Mouse (Mus musculus) liver, postnatal 0 days (tissue): ENCODE data around the gene Prpf8. TPM values are rescaled to one million over a fixed set of nuclear protein-coding genes. Genes with fewer than 3 reads are reported as not detected.

Experiments
- ATAC-seq: fragments of 200-750 bp; cut with Nextera tagmentation; 2 replicates; pipeline ENCODE4 v1.8.0; 2017; ENCODE audit warnings: mild to moderate bottlenecking, moderate library complexity
- DNase-seq: peaks from one replicate; pipeline ENCODE4 v3.0.0-alpha.2; 2016
- H3K27ac ChIP-seq: fragments of 300-500 bp; sonication (generic); 2 replicates; pipeline ENCODE4 v1.5.1; 2014; ENCODE audit warnings: antibody characterized with exemption, moderate library complexity, mild to moderate bottlenecking, low read depth
- H3K27me3 ChIP-seq: fragments of 300-500 bp; sonication (generic); 2 replicates; pipeline ENCODE4 v1.6.1; 2014; ENCODE audit warnings: low read length, control low read depth, mixed read lengths; ENCODE audit not compliant: insufficient read depth
- H3K36me3 ChIP-seq: fragments of 300-500 bp; sonication (generic); replicated peaks from 2 replicates; pipeline ENCODE4 v1.6.1; 2014; ENCODE audit warnings: mild to moderate bottlenecking, control low read depth, low read length, moderate library complexity, mixed read lengths; ENCODE audit not compliant: insufficient read depth
- H3K4me1 ChIP-seq: fragments of 300-500 bp; sonication (generic); 2 replicates; pipeline ENCODE4 v1.6.1; 2014; ENCODE audit warnings: antibody characterized with exemption, mild to moderate bottlenecking, control low read depth; ENCODE audit not compliant: insufficient read depth
- H3K4me2 ChIP-seq: fragments of 300-500 bp; sonication (generic); 2 replicates; pipeline ENCODE4 v1.6.1; 2014; ENCODE audit warnings: low read depth, mild to moderate bottlenecking, low read length, moderate library complexity, mixed read lengths
- H3K4me3 ChIP-seq: fragments of 300-500 bp; sonication (generic); 2 replicates; pipeline ENCODE4 v1.5.1; 2014; ENCODE audit warnings: low read depth, low read length
- H3K9ac ChIP-seq: fragments of 300-500 bp; sonication (generic); replicated peaks from 2 replicates; pipeline ENCODE4 v1.6.1; 2014; ENCODE audit warnings: mild to moderate bottlenecking, moderate library complexity
- H3K9me3 ChIP-seq: fragments of 300-500 bp; sonication (generic); 2 replicates; pipeline ENCODE4 v1.6.1; 2016; ENCODE audit warnings: mild to moderate bottlenecking, control low read depth, low read length, mixed read lengths
- CTCF ChIP-seq: sonication (generic); IDR thresholded peaks from 2 replicates; pipeline ENCODE4 v1.5.1; 2016; ENCODE audit warnings: antibody characterized with exemption, low read depth
- EP300 ChIP-seq: IDR thresholded peaks from 2 replicates; pipeline ENCODE4 v1.6.1; 2016; ENCODE audit warnings: antibody characterized with exemption, low read depth, mild to moderate bottlenecking
- WGBS: fragments of 180-500 bp; shearing (Covaris S2); extraction: QIAGEN DNeasy Blood & Tissue Kit; methylation state at CpG from one replicate; pipeline ENCODE4 v1.1.7; 2014; ENCODE audit not compliant: insufficient replicate concordance; 5-methylcytosine and 5-hydroxymethylcytosine counted together
- polyA plus RNA-seq: library from polyadenylated mRNA; unstranded; fragments of >200 nt; fragmentation: Nextera tagmentation; extraction: Ambion mirVana; gene quantifications from 2 replicates; pipeline ENCODE4 v1.2.1, GENCODE M21; 2015

The Prpf8 gene
- polyA plus RNA-seq, 1 experiment from 2014 or later = 13.9 TPM

DNA sequence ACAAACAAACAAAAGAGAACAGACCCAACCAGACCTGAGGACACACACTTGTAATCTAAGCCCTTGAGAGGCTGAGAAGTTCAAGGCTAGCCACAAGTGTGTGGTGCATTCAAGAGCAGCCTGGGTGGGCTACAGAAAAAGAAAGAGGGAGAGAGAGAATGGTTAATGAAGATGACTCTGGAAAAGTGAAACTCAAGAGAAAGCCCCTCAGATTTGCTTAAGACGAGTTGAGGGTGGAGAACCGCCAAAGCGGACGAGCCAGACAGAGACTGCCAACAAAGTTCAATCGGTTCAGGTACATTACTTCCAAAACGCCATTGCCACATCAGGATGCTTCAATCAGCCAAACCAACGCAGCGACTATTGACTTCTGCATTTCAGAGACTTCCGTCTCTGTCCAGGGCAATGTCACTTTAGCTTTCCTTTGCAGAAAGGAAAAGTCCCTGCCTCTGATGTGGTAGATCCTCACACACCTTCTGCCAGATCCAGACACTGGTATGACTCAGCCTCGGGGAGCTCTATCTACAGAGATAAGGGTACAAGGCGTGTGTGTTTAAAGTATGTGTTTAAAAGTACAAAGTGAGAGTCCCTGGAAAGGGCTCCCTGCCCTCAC is 14.0 kb upstream of the Prpf8 start:
- no peaks in the 10 kb centered on the region for H3K36me3 ChIP-seq
- H3K27me3 ChIP-seq = no peaks in the 10 kb centered on the region
- 35% methylated on average over 11 of the region's 11 CpGs for WGBS
- DNase-seq (peak; percentile 30), ATAC-seq (no peak)
- no peak overlapping the region for H3K9ac ChIP-seq
- H3K4me2 ChIP-seq = no peak overlapping the region
- H3K9me3 ChIP-seq = no peaks in the 10 kb centered on the region
- TF ChIP-seq EP300 = no peak
- TF ChIP-seq CTCF = no peak
- peaks cover 22% of the 10 kb centered on the region for H3K4me1 ChIP-seq
- H3K4me3 ChIP-seq = no peak overlapping the region
- no peak overlapping the region for H3K27ac ChIP-seq

DNA sequence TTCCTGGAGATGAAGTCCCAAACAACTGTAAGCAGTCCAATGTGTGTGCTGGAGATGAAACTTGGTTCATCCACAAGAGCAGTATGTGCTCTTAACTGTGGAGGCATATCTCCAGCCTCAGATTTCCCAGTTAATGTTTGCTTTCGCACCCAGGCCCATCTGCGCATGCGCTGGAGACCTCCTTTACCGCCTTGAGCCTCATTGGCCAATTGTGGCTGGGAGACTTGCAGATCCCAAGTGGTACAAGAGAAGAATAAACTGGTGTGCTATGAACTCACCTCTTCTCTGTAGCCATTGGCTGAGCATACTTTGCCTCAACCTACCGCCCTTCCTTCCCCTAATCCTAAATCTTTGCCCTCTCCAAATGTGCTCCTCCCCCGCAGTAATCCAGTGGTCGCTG is 13.2 kb upstream of the Prpf8 start:
- H3K27me3 ChIP-seq = no peaks in the 10 kb centered on the region
- H3K9ac ChIP-seq = no peak overlapping the region
- no peaks in the 10 kb centered on the region for H3K36me3 ChIP-seq
- H3K4me1 ChIP-seq = peaks cover 14% of the 10 kb centered on the region
- WGBS = 81% methylated on average over 7 of the region's 7 CpGs
- no peak overlapping the region for H3K27ac ChIP-seq
- H3K4me2 ChIP-seq = no peak overlapping the region
- DNase-seq (no peak), ATAC-seq (no peak)
- no peak overlapping the region for H3K4me3 ChIP-seq
- TF ChIP-seq EP300 (no peak), CTCF (no peak)
- no peaks in the 10 kb centered on the region for H3K9me3 ChIP-seq

DNA sequence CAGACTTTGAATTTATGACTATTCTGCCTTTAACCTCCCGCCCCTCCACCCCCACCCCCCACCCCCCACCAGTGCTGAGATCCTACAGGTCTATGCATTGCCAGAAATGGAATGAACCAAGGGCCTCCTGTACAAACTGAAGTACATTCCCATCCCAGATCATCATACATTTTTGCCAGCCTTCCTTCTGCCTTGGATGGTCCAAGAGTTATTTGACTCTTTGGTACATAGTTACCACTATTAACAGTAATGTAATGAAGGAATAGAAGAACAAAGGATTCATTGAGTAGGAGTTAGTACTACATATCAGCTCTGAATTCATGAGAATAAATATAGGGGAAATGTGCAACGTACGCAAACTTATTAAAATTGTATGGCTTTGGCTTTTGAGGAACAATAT is 424 bp upstream of the Prpf8 start:
- WGBS = 14% methylated on average over 3 of the region's 3 CpGs

DNA sequence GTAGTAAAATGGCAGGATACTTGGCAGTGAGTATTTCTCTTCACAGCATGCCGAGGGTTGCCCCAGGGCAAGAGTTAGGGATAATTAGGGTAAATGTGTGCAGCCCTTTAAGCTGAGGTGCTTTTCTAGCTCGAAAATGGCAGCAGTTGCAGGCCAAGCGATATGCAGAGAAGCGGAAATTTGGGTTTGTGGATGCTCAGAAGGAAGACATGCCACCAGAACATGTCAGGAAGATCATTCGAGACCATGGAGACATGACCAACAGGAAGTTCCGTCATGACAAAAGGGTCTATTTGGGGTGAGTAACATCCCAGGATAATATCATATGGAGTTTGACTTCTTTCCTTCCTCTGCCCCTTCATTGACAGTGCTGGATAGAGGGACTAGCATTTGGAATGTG is 880 bp downstream of the Prpf8 start:
- TF ChIP-seq EP300 = no peak
- no peak for TF ChIP-seq CTCF
- Histone ChIP-seq H3K4me2 (peak overlapping the region; percentile 84), H3K4me1 (peaks cover 9% of the 10 kb centered on the region), H3K36me3 (peaks cover 32% of the 10 kb centered on the region), H3K27me3 (no peaks in the 10 kb centered on the region), H3K27ac (peak overlapping the region; percentile 84), H3K4me3 (peak overlapping the region; percentile 99), H3K9me3 (no peaks in the 10 kb centered on the region), H3K9ac (peak overlapping the region; percentile 99)
- 22% methylated on average over 6 of the region's 6 CpGs for WGBS
- no peak for DNase-seq
- ATAC-seq = no peak

More for the DNA sequence above, 424 bp upstream of the Prpf8 start:
- H3K36me3 ChIP-seq = peaks cover 19% of the 10 kb centered on the region
- H3K9ac ChIP-seq = no peak overlapping the region
- H3K4me2 ChIP-seq = peak overlapping the region; percentile 84
- H3K4me1 ChIP-seq = peaks cover 9% of the 10 kb centered on the region
- TF ChIP-seq EP300 = no peak
- TF ChIP-seq CTCF = no peak
- no peaks in the 10 kb centered on the region for H3K27me3 ChIP-seq
- no peaks in the 10 kb centered on the region for H3K9me3 ChIP-seq
- H3K4me3 ChIP-seq = no peak overlapping the region
- no peak overlapping the region for H3K27ac ChIP-seq
- DNase-seq (no peak), ATAC-seq (peak; percentile 2; the same call in 1 of the 2 replicates)

DNA sequence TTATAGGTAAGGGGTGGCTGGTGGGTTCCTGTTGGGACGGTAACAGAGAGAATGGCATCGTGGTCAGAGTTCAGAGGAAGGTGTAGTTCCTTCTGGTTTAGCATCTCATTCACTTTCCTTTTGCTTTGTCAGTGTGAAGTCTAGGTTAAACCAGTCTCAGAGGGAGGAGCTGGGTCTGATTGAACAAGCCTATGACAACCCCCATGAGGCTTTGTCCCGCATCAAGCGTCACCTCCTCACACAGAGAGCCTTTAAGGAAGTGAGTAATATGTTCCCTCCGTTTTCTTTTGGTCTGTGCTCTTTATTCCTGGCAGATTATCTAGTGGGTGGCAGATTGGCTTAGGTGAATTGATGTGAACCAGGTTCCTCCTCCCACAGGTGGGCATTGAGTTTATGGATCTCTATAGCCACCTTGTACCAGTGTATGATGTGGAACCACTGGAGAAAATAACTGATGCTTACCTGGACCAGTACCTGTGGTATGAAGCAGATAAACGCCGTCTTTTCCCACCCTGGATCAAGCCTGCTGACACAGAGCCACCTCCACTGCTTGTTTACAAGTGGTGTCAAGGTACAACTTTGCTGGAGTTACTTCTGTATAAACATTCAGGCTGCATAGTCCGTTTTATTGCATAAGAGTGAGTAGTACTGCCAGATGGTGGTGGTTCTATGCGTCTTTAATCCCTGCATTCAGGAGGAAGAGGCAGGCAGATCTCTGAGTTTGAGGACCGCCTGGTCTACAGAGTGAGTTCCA is 7.9 kb downstream of the Prpf8 start:
- H3K27me3 ChIP-seq = no peaks in the 10 kb centered on the region
- 71% methylated on average over 10 of the region's 10 CpGs for WGBS
- peaks cover 95% of the 10 kb centered on the region for H3K36me3 ChIP-seq
- no peak overlapping the region for H3K4me3 ChIP-seq
- ATAC-seq (peak; percentile 83), DNase-seq (no peak)
- H3K4me2 ChIP-seq = no peak overlapping the region
- no peak overlapping the region for H3K9ac ChIP-seq
- no peaks in the 10 kb centered on the region; the same call in 1 of the 2 replicates for H3K4me1 ChIP-seq
- TF ChIP-seq EP300 (peak; percentile 49; the same call in 1 of the 2 replicates), CTCF (no peak)
- H3K9me3 ChIP-seq = no peaks in the 10 kb centered on the region
- peak overlapping the region; percentile 78 for H3K27ac ChIP-seq

DNA sequence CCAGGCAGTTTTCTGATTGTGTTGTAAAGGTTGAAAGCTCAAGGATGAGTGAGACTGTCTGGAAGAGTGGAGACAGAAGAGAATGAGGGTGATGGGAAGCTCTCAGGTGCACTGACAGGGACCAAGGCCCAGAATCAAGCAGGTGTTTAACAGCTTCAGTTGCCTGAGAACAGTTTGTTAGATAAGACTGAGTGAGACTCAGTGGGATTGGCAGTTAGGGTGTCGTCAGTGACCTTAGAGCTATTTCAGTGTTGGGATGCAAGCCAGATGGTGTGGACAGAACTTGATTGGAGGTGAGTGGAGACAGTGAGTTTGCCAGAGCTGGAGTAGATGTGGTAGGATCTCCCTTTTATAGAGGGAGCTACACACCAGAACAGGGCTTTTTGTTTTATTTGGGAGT is 11.5 kb downstream of the Prpf8 start:
- TF ChIP-seq CTCF (no peak), EP300 (no peak)
- no peak overlapping the region for H3K4me3 ChIP-seq
- no peak overlapping the region for H3K4me2 ChIP-seq
- DNase-seq (no peak), ATAC-seq (peak; percentile 63)
- H3K27ac ChIP-seq = no peak overlapping the region
- no peak overlapping the region for H3K9ac ChIP-seq
- H3K27me3 ChIP-seq = no peaks in the 10 kb centered on the region
- H3K9me3 ChIP-seq = no peaks in the 10 kb centered on the region
- H3K4me1 ChIP-seq = no peaks in the 10 kb centered on the region; the same call in 1 of the 2 replicates
- H3K36me3 ChIP-seq = peaks cover 95% of the 10 kb centered on the region
- WGBS = 38% methylated on average over 1 of the region's 1 CpGs
